Mouse (Mus musculus) brain, embryonic 18.5 days (tissue): ENCODE results near the gene Pla2g4b.

Source experiments
- DNase-seq: peaks from one replicate; pipeline ENCODE4 v3.0.0-alpha.2; 2012; ENCODE audit warnings: low read depth, low spot score

Pla2g4b gene

GRCm38 (mm10) chr2:120032726-120033467 is at the start of gene Pla2g4b:
TSS of gene Pla2g4b (plus strand) at chr2:120033417.
- DNase-seq = no peak

DNA sequence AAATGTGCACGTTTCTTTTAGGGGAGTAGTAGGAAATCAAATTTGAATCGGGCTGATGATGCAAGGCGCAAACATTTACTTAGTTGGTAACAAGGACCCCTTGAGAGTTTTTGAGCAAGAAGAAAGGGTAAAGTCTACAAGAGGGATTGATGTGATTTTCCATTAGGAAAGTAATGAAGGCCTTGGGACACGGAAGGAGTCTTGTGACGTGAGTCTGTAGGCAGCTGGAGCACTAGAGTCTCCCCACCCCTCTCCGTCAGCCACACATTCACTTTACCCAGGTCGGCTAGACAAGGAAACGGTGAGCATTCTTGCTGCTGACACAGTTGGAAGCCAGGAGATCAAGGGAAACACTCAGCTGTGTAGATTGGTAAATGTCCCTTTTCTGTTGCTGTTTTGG is 47.3 kb upstream of the Pla2g4b start:
- no peak for DNase-seq

- DNase-seq = no peak
Observed at GRCm38 (mm10) chr2:119986369-119986768, 46.8 kb upstream of the Pla2g4b start.

GRCm38 (mm10) chr2:119987441-119987840 is 45.8 kb upstream of the Pla2g4b start:
- DNase-seq = no peak

- no peak for DNase-seq
Observed at GRCm38 (mm10) chr2:119988952-119989351, 44.3 kb upstream of the Pla2g4b start.

- no peak for DNase-seq
Observed at GRCm38 (mm10) chr2:119990881-119991280, 42.3 kb upstream of the Pla2g4b start.

DNA sequence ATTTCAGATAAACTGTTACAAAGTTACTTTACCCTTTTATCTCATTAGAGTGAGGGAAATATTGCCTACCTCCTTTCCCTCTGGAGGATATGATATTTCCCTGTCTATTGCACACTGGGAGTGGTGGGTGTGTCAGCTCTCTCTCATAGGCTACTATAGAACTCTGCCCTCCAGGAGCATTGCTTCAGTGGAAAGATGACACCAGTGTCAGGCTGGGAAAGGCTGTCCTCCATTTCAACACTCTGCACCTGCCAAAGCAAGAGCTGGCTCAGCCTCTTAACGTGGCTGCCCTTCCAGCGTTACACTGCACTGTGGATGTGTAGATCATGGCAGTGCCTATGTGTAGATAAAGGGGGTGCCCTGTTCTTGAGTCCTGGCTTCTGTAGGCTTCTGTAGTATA is 40.9 kb upstream of the Pla2g4b start:
- no peak for DNase-seq

DNA sequence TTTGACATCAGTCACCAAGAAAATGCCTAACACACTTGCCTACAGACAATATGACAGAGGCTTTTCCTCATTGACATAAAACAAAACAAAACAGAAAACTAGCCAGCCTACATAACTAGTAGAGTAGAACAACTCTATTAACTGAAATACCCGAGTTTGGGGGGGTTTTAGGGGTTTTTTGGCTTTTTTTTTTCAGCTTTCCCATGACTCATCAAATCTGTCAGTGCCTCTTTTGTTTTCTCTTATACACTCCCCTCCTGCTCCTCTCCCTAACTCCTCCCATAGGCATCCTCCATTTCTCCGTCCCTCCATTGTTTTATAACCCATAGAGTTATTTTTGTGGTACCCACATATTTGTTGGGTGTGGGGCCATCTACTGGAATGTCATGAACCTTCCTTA is 39.7 kb upstream of the Pla2g4b start:
- no peak for DNase-seq

DNA sequence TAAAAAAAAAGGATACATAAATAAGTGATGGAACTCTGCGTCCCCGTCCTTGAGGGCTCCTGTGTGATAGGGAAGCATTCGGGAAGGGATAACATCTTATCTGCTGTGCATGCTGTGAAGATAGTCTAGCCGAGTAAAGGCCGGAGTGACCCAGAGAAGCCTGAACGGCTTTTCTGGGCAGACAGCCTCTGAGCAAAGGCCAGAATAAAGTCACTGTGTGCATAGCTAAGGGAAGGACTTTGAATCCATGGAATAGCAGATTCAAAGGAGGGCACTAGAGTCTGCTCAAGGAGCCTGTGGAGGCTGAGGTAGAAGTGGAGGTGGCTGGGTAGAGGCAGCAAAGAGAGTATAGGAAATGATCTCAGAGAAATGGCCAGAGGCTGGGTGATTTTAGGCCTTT is 38.4 kb upstream of the Pla2g4b start:
- no peak for DNase-seq

DNA sequence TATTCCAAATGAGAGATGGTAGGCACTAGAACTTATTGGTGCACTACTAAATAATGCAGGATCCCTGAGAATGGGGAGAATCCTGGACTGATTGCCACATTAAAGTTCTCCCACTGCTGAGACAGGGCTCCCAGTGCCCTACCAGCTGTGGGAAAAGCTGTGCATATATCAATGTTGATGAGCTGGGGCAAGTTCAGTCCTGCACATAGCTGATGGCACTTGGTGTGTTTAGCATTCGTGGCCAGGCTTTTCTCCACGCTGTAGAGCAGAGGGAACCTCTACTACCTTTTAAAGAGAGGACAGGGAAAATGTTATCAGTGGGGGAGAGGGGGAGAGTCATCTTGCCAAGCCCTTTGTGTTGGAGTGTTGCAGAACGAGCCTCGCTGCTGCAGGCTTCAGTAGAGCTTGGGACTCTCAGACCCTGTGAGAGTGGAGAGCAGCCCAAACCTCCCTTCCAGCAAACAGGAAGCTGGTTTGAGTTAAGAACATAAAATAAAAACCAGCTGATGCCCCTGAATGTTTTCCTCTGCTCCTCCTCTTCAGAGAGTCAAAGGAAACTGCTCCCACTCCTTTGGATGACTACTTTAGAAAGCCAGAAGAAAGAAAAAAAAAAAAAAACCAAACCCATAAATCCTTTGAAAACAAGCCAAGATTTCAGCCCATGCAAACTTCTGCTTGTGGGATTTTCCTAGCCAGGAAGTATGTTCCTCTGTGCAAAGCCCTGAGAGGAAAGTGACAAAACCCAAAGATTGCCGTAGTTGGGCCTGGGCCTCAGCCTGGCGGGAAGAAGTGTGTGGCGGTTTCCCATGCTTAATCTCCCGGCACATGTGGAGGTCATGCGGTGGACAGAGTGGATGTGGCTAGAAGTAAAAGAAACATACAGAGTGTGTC is 37.6 kb upstream of the Pla2g4b start:
- no peak for DNase-seq

DNA sequence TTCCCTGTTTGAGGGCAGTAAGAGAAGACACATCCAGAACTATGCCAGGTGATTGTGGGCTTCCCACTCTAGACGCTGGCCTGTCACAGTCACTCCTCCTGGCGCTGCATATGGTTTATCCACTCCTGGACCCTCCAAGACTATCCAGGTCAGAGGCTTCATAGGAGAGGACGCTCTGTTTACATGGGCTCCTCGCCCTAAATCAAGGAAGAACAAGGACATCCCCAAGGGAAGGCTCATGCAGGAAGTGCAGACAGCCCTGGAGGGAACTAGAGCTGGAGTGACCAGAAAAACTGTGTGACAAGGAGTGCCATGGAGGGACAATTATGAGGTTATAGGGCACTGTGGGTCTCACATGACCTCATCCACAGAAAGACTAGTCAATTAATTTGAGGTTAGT is 35.9 kb upstream of the Pla2g4b start:
- no peak for DNase-seq

- no peak for DNase-seq
Observed at GRCm38 (mm10) chr2:119999731-120000130, 33.5 kb upstream of the Pla2g4b start.

DNA sequence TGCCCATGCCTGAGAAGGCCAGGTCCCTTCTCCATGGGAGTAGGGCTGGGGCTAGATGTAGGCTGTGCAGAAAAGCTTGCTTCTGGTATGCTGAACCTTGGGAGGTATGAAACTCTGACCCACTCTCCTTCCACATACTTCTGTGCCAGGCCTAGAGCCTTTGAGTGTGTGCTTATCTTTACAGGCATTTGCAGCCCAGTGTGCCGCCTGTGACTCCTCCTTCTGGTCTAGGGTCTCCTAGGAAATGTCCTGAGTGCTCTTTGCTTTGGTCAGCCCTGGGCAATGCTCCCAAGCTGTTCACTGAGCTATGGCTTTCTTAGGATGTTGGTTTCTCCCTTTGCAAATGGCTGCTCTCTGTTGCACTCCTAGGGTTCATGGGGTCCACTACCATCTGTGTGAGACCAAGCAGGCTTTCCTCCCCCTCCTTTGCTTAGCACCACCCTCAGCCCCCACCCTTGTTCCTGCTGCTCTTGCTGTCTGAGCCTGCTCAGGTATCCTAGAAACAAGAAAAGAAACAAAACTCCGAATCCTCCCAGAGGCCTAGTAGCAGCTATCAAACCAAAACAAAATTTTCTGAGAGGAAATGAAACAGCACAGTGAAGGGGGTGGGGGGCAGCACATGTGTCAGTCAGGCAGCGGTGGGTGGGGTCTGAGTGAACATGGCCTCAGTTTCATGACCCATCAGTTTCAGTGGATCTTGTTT is 32.2 kb upstream of the Pla2g4b start:
- DNase-seq = no peak

DNA sequence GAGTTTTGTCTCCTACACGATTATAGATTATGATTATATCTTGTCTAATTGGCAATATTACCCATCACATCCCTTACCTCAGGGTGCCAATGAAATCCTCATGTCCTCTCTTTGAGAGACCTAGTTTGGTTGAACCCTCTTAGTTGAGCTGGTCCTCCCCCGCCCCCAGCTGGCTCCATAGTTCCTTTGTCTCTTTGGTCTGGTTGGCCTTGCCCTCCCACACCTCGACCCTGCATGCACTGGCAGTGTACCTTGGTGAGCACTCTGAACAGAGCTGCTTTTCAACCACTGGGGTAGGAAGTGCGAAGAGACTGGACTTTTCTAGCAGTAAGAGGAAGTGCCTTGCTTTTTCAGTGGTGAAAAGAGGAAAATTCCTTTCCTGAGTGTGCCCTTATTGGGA is 31.3 kb upstream of the Pla2g4b start:
- no peak for DNase-seq

DNA sequence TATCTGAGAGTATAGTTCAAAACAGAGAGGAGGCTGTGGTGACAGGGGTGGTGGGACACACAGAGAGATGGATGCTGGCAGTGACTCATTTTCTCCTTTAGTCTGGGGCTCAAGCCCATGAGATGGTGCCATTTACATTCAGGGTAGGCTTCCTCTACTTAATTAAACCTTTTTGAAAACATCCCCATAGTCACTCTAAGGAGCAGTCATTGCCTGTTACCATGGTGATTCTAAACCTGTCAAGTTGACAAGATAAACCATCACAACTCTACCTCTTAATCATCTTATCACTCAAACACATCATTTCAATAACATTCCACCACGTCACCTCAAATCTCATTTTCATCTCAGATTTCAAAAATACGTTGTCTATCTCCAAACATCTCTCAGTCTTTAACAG is 29.2 kb upstream of the Pla2g4b start:
- DNase-seq = no peak

GRCm38 (mm10) chr2:120006696-120007095 is 26.5 kb upstream of the Pla2g4b start:
- no peak for DNase-seq

DNA sequence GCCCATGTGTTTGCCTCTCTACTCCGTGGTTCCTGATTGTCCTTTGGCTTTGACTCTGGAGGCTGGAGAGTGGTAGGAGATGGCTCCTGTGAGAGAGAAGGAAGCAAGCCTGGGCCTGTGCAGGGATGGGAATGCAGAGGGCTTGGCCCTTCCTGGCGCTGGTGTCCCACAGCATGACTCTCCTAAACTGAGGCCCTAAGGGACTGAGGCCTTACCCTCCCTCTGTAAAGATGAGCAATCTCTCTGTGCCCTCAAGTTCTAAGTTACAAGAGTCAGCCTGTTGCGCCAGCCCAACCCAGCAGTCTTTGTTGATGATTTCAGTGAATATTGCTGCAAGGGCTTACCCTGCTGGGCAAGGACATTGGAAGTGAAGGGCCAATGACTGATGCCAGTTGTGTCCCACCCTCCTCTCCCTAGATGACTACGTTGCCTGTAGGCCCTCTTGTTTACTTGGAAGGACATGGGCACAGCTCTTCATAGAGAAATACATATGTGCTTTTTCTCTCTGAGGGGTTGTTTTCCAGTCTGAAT is 25.5 kb upstream of the Pla2g4b start:
- no peak for DNase-seq

- DNase-seq = no peak
Observed at GRCm38 (mm10) chr2:120008672-120009071, 24.5 kb upstream of the Pla2g4b start.

DNA sequence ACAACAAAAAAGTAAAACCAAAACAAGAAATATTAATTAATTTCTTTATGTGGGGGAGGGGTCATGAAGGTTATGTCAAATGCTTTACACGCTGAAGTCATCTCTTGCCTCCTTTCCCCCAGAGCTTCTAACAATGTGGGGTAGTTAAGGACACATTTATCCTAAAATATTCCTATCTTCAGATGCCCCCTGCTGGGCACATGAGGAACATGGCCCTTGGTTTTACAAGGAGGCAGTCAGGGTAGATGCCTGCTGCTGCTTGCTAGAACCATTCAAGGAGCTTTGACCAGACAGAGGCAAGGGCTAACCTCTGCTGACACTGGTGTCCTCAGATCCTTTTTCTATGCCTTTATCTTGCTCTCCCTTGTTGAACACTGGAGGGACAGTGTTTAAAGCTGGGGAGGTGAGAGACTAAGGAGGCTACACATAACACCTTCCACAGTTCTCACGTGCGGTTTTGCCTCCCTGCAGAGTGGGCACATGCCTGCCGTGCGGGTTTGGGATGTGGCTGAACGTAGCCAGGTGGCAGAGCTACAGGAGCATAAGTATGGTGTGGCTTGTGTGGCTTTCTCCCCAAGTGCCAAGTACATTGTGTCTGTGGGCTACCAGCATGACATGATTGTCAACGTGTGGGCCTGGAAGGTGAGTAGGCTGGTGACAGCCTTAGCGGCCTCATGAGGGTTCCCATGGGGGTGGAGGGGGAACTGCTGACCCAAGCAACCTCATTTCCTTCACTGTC is 21.6 kb upstream of the Pla2g4b start:
- no peak for DNase-seq

GRCm38 (mm10) chr2:120012924-120013323 is 20.3 kb upstream of the Pla2g4b start:
- DNase-seq = no peak

GRCm38 (mm10) chr2:120013831-120014486 is 19.3 kb upstream of the Pla2g4b start:
- no peak for DNase-seq
